ENCODE assay signal across 8 mouse cellular contexts in genomic region chr10:80167460-80168037, GRCm38 (mm10). TPM values are rescaled to one million over a fixed set of nuclear protein-coding genes. Genes with fewer than 3 reads are reported as not detected.
DNase-seq lines count a peak whose midpoint lies in the region; ATAC-seq and TF ChIP-seq lines count a peak whose summit lies in the region.

No protein-coding gene starts in this region.

- H3K27ac ChIP-seq in embryonic facial prominence, embryonic 13.5 days = peak overlapping the region; percentile 99
- H3K27ac ChIP-seq in heart, adult 2 months = peak overlapping the region; percentile 96
- peak overlapping the region; percentile 94 for H3K27ac ChIP-seq in kidney, adult 2 months (ENCODE audit: insufficient read depth, low read depth, low read length)
- H3K27ac ChIP-seq in limb, embryonic 12.5 days = peak overlapping the region; percentile 99
- peak overlapping the region; percentile 99 for H3K27ac ChIP-seq in midbrain, embryonic 14.5 days (replicated peaks; ENCODE audit: low read depth, low read length)

- H3K4me3 ChIP-seq in embryonic facial prominence, embryonic 13.5 days = peak overlapping the region; percentile 87
- peak overlapping the region; percentile 99 for H3K4me3 ChIP-seq in heart, adult 2 months
- H3K4me3 ChIP-seq in kidney, adult 2 months (ENCODE audit: insufficient read depth, low read depth, low read length) = peak overlapping the region; percentile 81
- peak overlapping the region; percentile 85 for H3K4me3 ChIP-seq in limb, embryonic 12.5 days (replicated peaks)
- peak overlapping the region; percentile 97 for H3K4me3 ChIP-seq in midbrain, embryonic 14.5 days (replicated peaks; ENCODE audit: low read depth, low read length)

- WGBS in embryonic facial prominence, embryonic 13.5 days = 0% methylated on average over 54 of the region's 55 CpGs
- WGBS in heart, adult 2 months = under 1% methylated on average over 55 of the region's 55 CpGs
- under 1% methylated on average over 55 of the region's 55 CpGs for WGBS in kidney, adult 2 months
- under 1% methylated on average over 55 of the region's 55 CpGs for WGBS in limb, embryonic 12.5 days
- under 1% methylated on average over 55 of the region's 55 CpGs for WGBS in midbrain, embryonic 14.5 days

- ATAC-seq in embryonic facial prominence, embryonic 13.5 days (ENCODE audit: insufficient number of reproducible peaks, insufficient read depth, low FRiP score, low TSS enrichment, low read depth) = peak; percentile 84
- peak; percentile 86 for ATAC-seq in limb, embryonic 12.5 days (ENCODE audit: insufficient number of reproducible peaks, insufficient read depth, low FRiP score, low TSS enrichment, low read depth)
- ATAC-seq in midbrain, embryonic 14.5 days (ENCODE audit: low FRiP score, low TSS enrichment) = peak; percentile 93

- 0 out of 2 replicates have a peak, but pooled peaks have one; percentile 61 for TF ChIP-seq EP300 in heart, adult 2 months (IDR thresholded peaks at IDR 0.05; ENCODE audit: insufficient read depth, low read depth, low read length)

- TF ChIP-seq POLR2A in heart, adult 2 months (IDR thresholded peaks at IDR 0.05; ENCODE audit: insufficient read depth, low read depth, low read length) = peak; percentile 99
- peak; percentile 94 for TF ChIP-seq POLR2A in kidney, adult 2 months (IDR thresholded peaks at IDR 0.05; ENCODE audit: low read depth, low read length)

- H3K79me2 ChIP-seq in heart, adult 2 months (replicated peaks; ENCODE audit: control insufficient read depth, insufficient read depth, low read length) = peaks cover 5% of the 10 kb centered on the region

- H3K9me3 ChIP-seq in embryonic facial prominence, embryonic 13.5 days = no peaks in the 10 kb centered on the region
- no peaks in the 10 kb centered on the region for H3K9me3 ChIP-seq in limb, embryonic 12.5 days
- no peaks in the 10 kb centered on the region for H3K9me3 ChIP-seq in midbrain, embryonic 14.5 days (ENCODE audit: control insufficient read depth, low read length)

- peak overlapping the region; percentile 98 for H3K9ac ChIP-seq in embryonic facial prominence, embryonic 13.5 days
- peak overlapping the region; percentile 97 for H3K9ac ChIP-seq in heart, adult 2 months (ENCODE audit: low read depth, low read length)
- H3K9ac ChIP-seq in limb, embryonic 12.5 days (replicated peaks) = peak overlapping the region; percentile 98
- H3K9ac ChIP-seq in midbrain, embryonic 14.5 days (replicated peaks; ENCODE audit: low read length) = peak overlapping the region; percentile 99

- peaks cover 75% of the 10 kb centered on the region for H3K4me1 ChIP-seq in embryonic facial prominence, embryonic 13.5 days
- H3K4me1 ChIP-seq in heart, adult 2 months (ENCODE audit: control insufficient read depth, insufficient read depth, low read length) = peaks cover 10% of the 10 kb centered on the region
- peaks cover 4% of the 10 kb centered on the region for H3K4me1 ChIP-seq in kidney, adult 2 months (ENCODE audit: control insufficient read depth, insufficient read depth, low read length)
- peaks cover 64% of the 10 kb centered on the region for H3K4me1 ChIP-seq in limb, embryonic 12.5 days (replicated peaks)
- peaks cover 31% of the 10 kb centered on the region for H3K4me1 ChIP-seq in midbrain, embryonic 14.5 days (ENCODE audit: control insufficient read depth, insufficient read depth, low read length)

- no peak for TF ChIP-seq CTCF in heart, adult 2 months (IDR thresholded peaks at IDR 0.05)
- TF ChIP-seq CTCF in kidney, adult 2 months (conservative IDR thresholded peaks at IDR 0.05; ENCODE audit: insufficient read depth, insufficient read length, low read depth, low read length) = no peak

- DNase-seq in 3T3-L1 (ENCODE audit: low read depth, low spot score) = peak; percentile 97
- peak; percentile 98 for DNase-seq in adrenal gland, postnatal 36 days
- DNase-seq in heart, adult 2 months = peak; percentile 99
- DNase-seq in kidney, adult 2 months = peak; percentile 99
- DNase-seq in midbrain, embryonic 14.5 days = peak; percentile 99
- DNase-seq in spleen, adult 12 weeks (ENCODE audit: low spot score) = peak; percentile 99

- intact Hi-C loops in heart, adult 2 months (cut with DNase I) = loop anchor here (2.0 to 5.0 kb wide), 2 partner anchors 53 to 315 kb away; partner anchors contain the start of genes Ptbp1 and Stk11

- no peaks in the 10 kb centered on the region for H3K27me3 ChIP-seq in embryonic facial prominence, embryonic 13.5 days
- H3K27me3 ChIP-seq in heart, adult 2 months (ENCODE audit: control insufficient read depth, insufficient read depth, low read length) = no peaks in the 10 kb centered on the region
- H3K27me3 ChIP-seq in kidney, adult 2 months (replicated peaks; ENCODE audit: control insufficient read depth, insufficient read depth, low read length) = no peaks in the 10 kb centered on the region
- H3K27me3 ChIP-seq in limb, embryonic 12.5 days = no peaks in the 10 kb centered on the region; the same call in 1 of the 2 replicates
- no peaks in the 10 kb centered on the region for H3K27me3 ChIP-seq in midbrain, embryonic 14.5 days (ENCODE audit: control insufficient read depth, insufficient read depth, low read length)

- H3K4me2 ChIP-seq in embryonic facial prominence, embryonic 13.5 days = peak overlapping the region; percentile 78
- H3K4me2 ChIP-seq in limb, embryonic 12.5 days = peak overlapping the region; percentile 90
- peak overlapping the region; percentile 95 for H3K4me2 ChIP-seq in midbrain, embryonic 14.5 days (ENCODE audit: low read length)

- H3K36me3 ChIP-seq in embryonic facial prominence, embryonic 13.5 days = peaks cover 28% of the 10 kb centered on the region
- peaks cover 2% of the 10 kb centered on the region for H3K36me3 ChIP-seq in heart, adult 2 months (ENCODE audit: control insufficient read depth, insufficient read depth, low read length)
- H3K36me3 ChIP-seq in kidney, adult 2 months (ENCODE audit: control insufficient read depth, insufficient read depth, low read length) = peaks cover 4% of the 10 kb centered on the region; the same call in 1 of the 2 replicates
- H3K36me3 ChIP-seq in limb, embryonic 12.5 days = peaks cover 29% of the 10 kb centered on the region
- peaks cover 29% of the 10 kb centered on the region for H3K36me3 ChIP-seq in midbrain, embryonic 14.5 days (ENCODE audit: control insufficient read depth, insufficient read depth, low read length)

RNA-seq across cellular contexts. Expression of gene Cirbp, which starts 1.8 kb away (rescaled TPM):
- 100 to 1,000 TPM in 1 of 2 experiments, 10 to 100 TPM in 1; 35.0 to 104 TPM for total RNA-seq in adrenal gland, postnatal 36 days (2021)
- polyA plus RNA-seq in embryonic facial prominence, embryonic 13.5 days (2015; fragmentation: Nextera tagmentation; extraction: Ambion mirVana) = 142 and 162 TPM in 2 replicates
- total RNA-seq in heart, adult 2 months (2021) = 10 to 100 TPM; 34.2 to 43.2 TPM
- polyA plus RNA-seq in heart, adult 2 months (2012; rRNA removed) = 62.5 and 85.8 TPM in 2 replicates
- polyA plus RNA-seq in kidney, adult 2 months (2012; rRNA removed) = 86.7 and 87.8 TPM in 2 replicates
- polyA plus RNA-seq in limb, embryonic 12.5 days (2016; fragmentation: Nextera tagmentation; extraction: Ambion mirVana) = 166 and 175 TPM in 2 replicates
- 295 and 421 TPM in 2 replicates for polyA plus RNA-seq in midbrain, embryonic 14.5 days (2014; fragmentation: Nextera tagmentation; extraction: Ambion mirVana)

RNA-seq across cellular contexts. Expression of gene 1600002K03Rik, which starts 5.2 kb away (rescaled TPM):
- 10 to 100 TPM; 16.8 to 19.1 TPM for total RNA-seq in adrenal gland, postnatal 36 days (2021)
- polyA plus RNA-seq in embryonic facial prominence, embryonic 13.5 days (2015; fragmentation: Nextera tagmentation; extraction: Ambion mirVana) = 11.0 and 11.6 TPM in 2 replicates
- total RNA-seq in heart, adult 2 months (2021) = 1 to 10 TPM; 5.9 to 6.0 TPM
- 5.6 and 6.3 TPM in 2 replicates for polyA plus RNA-seq in heart, adult 2 months (2012; rRNA removed)
- polyA plus RNA-seq in kidney, adult 2 months (2012; rRNA removed) = 7.9 and 11.2 TPM in 2 replicates
- 9.1 and 9.5 TPM in 2 replicates for polyA plus RNA-seq in limb, embryonic 12.5 days (2016; fragmentation: Nextera tagmentation; extraction: Ambion mirVana)
- polyA plus RNA-seq in midbrain, embryonic 14.5 days (2014; fragmentation: Nextera tagmentation; extraction: Ambion mirVana) = 5.7 and 9.9 TPM in 2 replicates

RNA-seq across cellular contexts. Expression of gene Efna2, which starts 11.7 kb away (rescaled TPM):
- total RNA-seq in adrenal gland, postnatal 36 days (2021) = 1 to 10 TPM; 2.4 to 3.2 TPM
- polyA plus RNA-seq in embryonic facial prominence, embryonic 13.5 days (2015; fragmentation: Nextera tagmentation; extraction: Ambion mirVana) = 26.8 and 38.8 TPM in 2 replicates
- 1 to 10 TPM in 1 of 2 experiments, under 1 TPM in 1; 0.86 to 1.1 TPM for total RNA-seq in heart, adult 2 months (2021)
- polyA plus RNA-seq in heart, adult 2 months (2012; rRNA removed) = 1.2 and 1.7 TPM in 2 replicates
- 1.5 TPM in 2 replicates for polyA plus RNA-seq in kidney, adult 2 months (2012; rRNA removed)
- polyA plus RNA-seq in limb, embryonic 12.5 days (2016; fragmentation: Nextera tagmentation; extraction: Ambion mirVana) = 60.3 and 62.2 TPM in 2 replicates
- 41.9 and 50.1 TPM in 2 replicates for polyA plus RNA-seq in midbrain, embryonic 14.5 days (2014; fragmentation: Nextera tagmentation; extraction: Ambion mirVana)

RNA-seq across cellular contexts. Expression of gene Midn, which starts 19.5 kb away (rescaled TPM):
- total RNA-seq in adrenal gland, postnatal 36 days (2021) = 100 to 1,000 TPM; 104 to 188 TPM
- 21.2 and 25.7 TPM in 2 replicates for polyA plus RNA-seq in embryonic facial prominence, embryonic 13.5 days (2015; fragmentation: Nextera tagmentation; extraction: Ambion mirVana)
- total RNA-seq in heart, adult 2 months (2021) = 100 to 1,000 TPM in 1 of 2 experiments, 10 to 100 TPM in 1; 96.2 to 102 TPM
- 50.1 and 74.5 TPM in 2 replicates for polyA plus RNA-seq in heart, adult 2 months (2012; rRNA removed)
- 65.6 and 67.0 TPM in 2 replicates for polyA plus RNA-seq in kidney, adult 2 months (2012; rRNA removed)
- polyA plus RNA-seq in limb, embryonic 12.5 days (2016; fragmentation: Nextera tagmentation; extraction: Ambion mirVana) = 30.6 and 38.0 TPM in 2 replicates
- polyA plus RNA-seq in midbrain, embryonic 14.5 days (2014; fragmentation: Nextera tagmentation; extraction: Ambion mirVana) = 62.6 and 65.6 TPM in 2 replicates

RNA-seq across cellular contexts. Expression of gene Cbarp, which starts 26.9 kb away (rescaled TPM):
- 100 to 1,000 TPM in 1 of 2 experiments, 10 to 100 TPM in 1; 57.5 to 205 TPM for total RNA-seq in adrenal gland, postnatal 36 days (2021)
- 6.8 and 9.8 TPM in 2 replicates for polyA plus RNA-seq in embryonic facial prominence, embryonic 13.5 days (2015; fragmentation: Nextera tagmentation; extraction: Ambion mirVana)
- total RNA-seq in heart, adult 2 months (2021) = 1 to 10 TPM; 3.9 to 4.9 TPM
- 3.0 and 4.3 TPM in 2 replicates for polyA plus RNA-seq in heart, adult 2 months (2012; rRNA removed)
- 8.1 and 8.7 TPM in 2 replicates for polyA plus RNA-seq in kidney, adult 2 months (2012; rRNA removed)
- 4.9 and 5.6 TPM in 2 replicates for polyA plus RNA-seq in limb, embryonic 12.5 days (2016; fragmentation: Nextera tagmentation; extraction: Ambion mirVana)
- polyA plus RNA-seq in midbrain, embryonic 14.5 days (2014; fragmentation: Nextera tagmentation; extraction: Ambion mirVana) = 78.9 and 101 TPM in 2 replicates

Comparison
In these comparisons a context has a peak if more than half of its experiments do, and no peak if none do; other contexts are left out.
1. Peak in every context shown above with its lines: DNase-seq, ATAC-seq, H3K4me3 ChIP-seq and H3K27ac ChIP-seq.
2. RNA of gene Efna2, which starts 11.7 kb away (polyA plus RNA-seq): 60.3 to 62.2 TPM in limb, embryonic 12.5 days, 41.9 to 50.1 TPM in midbrain, embryonic 14.5 days and 26.8 to 38.8 TPM in embryonic facial prominence, embryonic 13.5 days; 1.2 to 1.7 TPM in heart, adult 2 months and 1.5 TPM in kidney, adult 2 months; every median in the first group is over 10 times any median in the second.